Mouse (Mus musculus): ENCODE measurements at regions not wholly inside any gene's neighbourhood (a gene's known extent, or its start where the extent isn't known, plus 50 kb on each side); places are given as distances from the start of the nearest gene placed in this dataset.

DNA sequence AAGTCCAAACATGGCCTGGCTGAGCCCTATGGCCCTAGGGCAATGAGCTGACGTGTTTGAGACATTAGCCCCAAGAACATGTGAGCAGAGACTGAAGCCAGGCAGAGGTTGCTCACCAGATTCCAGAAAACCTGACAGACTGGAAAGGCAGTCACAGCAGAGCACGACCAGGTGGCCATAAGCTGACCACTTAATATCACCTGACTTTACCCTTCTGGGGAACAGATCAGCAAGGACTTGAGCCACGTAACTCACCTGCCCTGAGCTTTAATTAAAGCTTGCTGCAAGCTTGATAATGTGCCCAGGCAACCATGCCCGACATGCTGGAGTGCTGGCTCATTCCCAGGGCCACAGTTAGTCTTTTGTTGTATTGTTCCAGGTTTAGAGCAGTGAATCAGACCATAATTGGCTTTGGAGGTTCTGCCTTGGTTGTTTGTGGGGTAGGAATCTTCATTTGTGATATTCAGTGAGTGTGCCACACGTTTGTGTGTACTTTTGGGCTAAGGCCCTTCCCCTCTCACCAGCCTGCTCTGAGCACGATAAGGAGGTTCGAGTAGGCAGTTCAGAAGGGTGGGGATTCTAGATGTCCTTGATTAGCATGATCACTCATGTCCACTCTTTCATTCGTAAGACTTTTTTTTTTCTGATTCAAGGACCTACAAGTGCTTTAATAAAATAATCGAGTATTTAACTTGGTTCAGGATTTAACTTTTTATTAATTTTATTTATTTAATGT, 52.1 kb upstream of the Nabp1 start:
- no peak for TF ChIP-seq POLR2A (IDR thresholded peaks at IDR 0.05; ENCODE audit: extremely low read depth, insufficient read depth, low read length)
- TF ChIP-seq CTCF (IDR thresholded peaks at IDR 0.05; ENCODE audit: extremely low read depth, insufficient read depth, low read length), result no peak

Measured in cortical plate, adult 2 months (tissue).